Mouse (Mus musculus): ENCODE results near the gene Sumo3.
A peak's percentile ranks its signal among the peaks of the same experiment; 100 is the strongest.

The Sumo3 gene

GRCm38 (mm10) chr10:77589117-77589516 lies 16.8 kb upstream of the Sumo3 start:
- DNase-seq (ENCODE audit: low spot score), result no peak

- no peak for DNase-seq (ENCODE audit: low spot score)
Measured at GRCm38 (mm10) chr10:77589749-77590148, 16.1 kb upstream of the Sumo3 start.

GRCm38 (mm10) chr10:77590812-77591211 lies 15.1 kb upstream of the Sumo3 start:
- DNase-seq (ENCODE audit: low spot score), result peak; percentile 81

- DNase-seq (ENCODE audit: low spot score), result no peak
Measured at GRCm38 (mm10) chr10:77591546-77591945, 14.4 kb upstream of the Sumo3 start.

GRCm38 (mm10) chr10:77596060-77596459 lies 9.8 kb upstream of the Sumo3 start:
- DNase-seq (ENCODE audit: low spot score), result no peak

GRCm38 (mm10) chr10:77603021-77603420 lies 2.9 kb upstream of the Sumo3 start:
- no peak for DNase-seq (ENCODE audit: low spot score)

GRCm38 (mm10) chr10:77604111-77604510 lies 1.8 kb upstream of the Sumo3 start:
- DNase-seq (ENCODE audit: low spot score), result no peak

- DNase-seq (ENCODE audit: low spot score), result no peak
Measured at GRCm38 (mm10) chr10:77604958-77605357, 939 bp upstream of the Sumo3 start.

- DNase-seq (ENCODE audit: low spot score), result peak; percentile 71
Measured at GRCm38 (mm10) chr10:77605368-77605767, 529 bp upstream of the Sumo3 start.

- no peak for DNase-seq (ENCODE audit: low spot score)
Measured at GRCm38 (mm10) chr10:77606855-77607254, 958 bp downstream of the Sumo3 start.

- no peak for DNase-seq (ENCODE audit: low spot score)
Measured at GRCm38 (mm10) chr10:77607441-77607840, 1.5 kb downstream of the Sumo3 start.

- DNase-seq (ENCODE audit: low spot score), result no peak
Measured at GRCm38 (mm10) chr10:77608589-77608988, 2.7 kb downstream of the Sumo3 start.

GRCm38 (mm10) chr10:77610221-77610961 lies 4.5 kb downstream of the Sumo3 start:
- no peak for DNase-seq (ENCODE audit: low spot score)

GRCm38 (mm10) chr10:77613409-77613808 lies 7.5 kb downstream of the Sumo3 start:
- no peak for DNase-seq (ENCODE audit: low spot score)

GRCm38 (mm10) chr10:77615647-77616046 lies 9.8 kb downstream of the Sumo3 start:
- DNase-seq (ENCODE audit: low spot score), result no peak

GRCm38 (mm10) chr10:77616166-77616565 lies 10.3 kb downstream of the Sumo3 start:
- no peak for DNase-seq (ENCODE audit: low spot score)

GRCm38 (mm10) chr10:77616926-77617325 lies 11.0 kb downstream of the Sumo3 start:
- DNase-seq (ENCODE audit: low spot score), result no peak

GRCm38 (mm10) chr10:77621546-77621945 lies 15.6 kb downstream of the Sumo3 start:
- DNase-seq (ENCODE audit: low spot score), result no peak

GRCm38 (mm10) chr10:77622055-77622988 lies 16.4 kb downstream of the Sumo3 start, which contains the start of gene Ube2g2:
Ube2g2 (plus strand) TSS chr10:77622275.
- peak; percentile 92 for DNase-seq (ENCODE audit: low spot score)

GRCm38 (mm10) chr10:77623069-77623492 lies 17.2 kb downstream of the Sumo3 start:
- peak; percentile 41 for DNase-seq (ENCODE audit: low spot score)

- no peak for DNase-seq (ENCODE audit: low spot score)
Measured at GRCm38 (mm10) chr10:77623639-77624400, 17.9 kb downstream of the Sumo3 start.

GRCm38 (mm10) chr10:77624570-77624995 lies 18.7 kb downstream of the Sumo3 start:
- DNase-seq (ENCODE audit: low spot score), result no peak
